Mouse (Mus musculus) B cell, adult 67 days (primary cell): ENCODE data around the gene Calml4. TPM values are rescaled to one million over a fixed set of nuclear protein-coding genes. Genes with fewer than 3 reads are reported as not detected.

Experiments
- total RNA-seq, 2 experiments: library from RNA; stranded (reverse); gene quantifications; 4 replicates each; pipeline ENCODE4 v1.2.4; 2023

The Calml4 gene
- not detected for total RNA-seq

DNA sequence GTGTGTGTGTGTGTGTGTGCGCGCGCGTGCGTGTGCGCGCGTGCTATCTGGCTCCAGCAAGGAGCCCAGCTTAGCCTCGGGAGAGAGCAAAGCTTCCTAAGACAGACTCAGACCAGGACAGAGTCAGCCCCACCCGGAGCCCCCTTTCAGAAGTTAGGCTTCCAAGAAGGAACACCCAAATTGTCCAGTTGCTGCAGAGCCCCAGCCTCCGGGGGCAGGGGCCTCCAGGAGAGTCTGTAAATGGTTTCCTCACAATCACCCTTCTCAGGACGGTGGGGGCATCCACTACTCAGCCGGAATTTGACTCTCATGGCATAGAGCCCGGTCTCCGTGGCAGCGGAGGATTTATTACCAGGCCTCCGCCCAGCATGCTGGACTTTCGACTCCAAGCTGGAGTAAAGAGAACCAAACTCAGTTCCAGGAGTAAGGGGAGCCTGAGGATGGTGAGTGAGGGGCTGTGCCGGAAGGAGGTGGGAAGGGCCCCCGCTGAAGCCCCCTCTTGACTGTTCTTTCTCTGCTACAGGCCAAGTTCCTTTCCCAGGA is at the start of gene Calml4:
TSS of gene Calml4 (plus strand) at position 362 of the 543 bp plus-strand sequence.

GRCm38 (mm10) chr9:62811516-62812121 is 46.3 kb upstream of the Calml4 start, which contains the start of gene Fem1b:
Gene Fem1b (minus strand): TSS chr9:62811934.

GRCm38 (mm10) chr9:62838506-62839171 is 19.2 kb upstream of the Calml4 start, which contains the start of gene Cln6:
Gene Cln6 (plus strand): TSS chr9:62838785.

Other genes with a start within 250 kb of the Calml4 start
- not detected for gene Itga11, start 180.3 kb upstream of the Calml4 start, total RNA-seq
- 10 to 100 TPM; 22.8 to 29.3 TPM for gene Fem1b, start 46.1 kb upstream of the Calml4 start, total RNA-seq
- 1 to 10 TPM; 4.5 to 7.1 TPM for gene Cln6, start 19.3 kb upstream of the Calml4 start, total RNA-seq
- 100 to 1,000 TPM; 121 to 131 TPM for gene Pias1, start 129.8 kb downstream of the Calml4 start, total RNA-seq